Mouse (Mus musculus) liver, adult 2 months (tissue): ENCODE measurements at regions not wholly inside any gene's neighbourhood (a gene's known extent, or its start where the extent isn't known, plus 50 kb on each side); places are given as distances from the start of the nearest gene placed in this dataset.

Source experiments
- DNase-seq: peaks from one replicate; pipeline ENCODE4 v3.0.0-alpha.2; 2011; ENCODE audit warnings: low read depth, low spot score; ENCODE audit errors: extremely low read depth
- H3K27ac ChIP-seq: fragments of 200-500 bp; replicated peaks from 2 replicates; pipeline ENCODE4 v1.5.1; 2012; ENCODE audit warnings: low read depth, mild to moderate bottlenecking, control low read depth, inconsistent platforms, low read length; ENCODE audit not compliant: insufficient read depth
- H3K27me3 ChIP-seq: fragments of 200-500 bp; 2 replicates; pipeline ENCODE4 v1.6.1; 2012; ENCODE audit warnings: mild to moderate bottlenecking, moderate library complexity, low read length, inconsistent platforms; ENCODE audit not compliant: control insufficient read depth, insufficient read depth
- H3K36me3 ChIP-seq: fragments of 200-500 bp; 2 replicates; pipeline ENCODE4 v1.6.1; 2012; ENCODE audit warnings: low read length, inconsistent platforms; ENCODE audit not compliant: control insufficient read depth, insufficient read depth
- H3K4me1 ChIP-seq: fragments of 200-500 bp; 2 replicates; pipeline ENCODE4 v1.6.1; 2011; ENCODE audit warnings: low read length; ENCODE audit not compliant: control insufficient read depth, insufficient read depth
- H3K4me3 ChIP-seq: fragments of 200-500 bp; 2 replicates; pipeline ENCODE4 v1.5.1; 2011; ENCODE audit warnings: low read depth, mild to moderate bottlenecking, control low read depth, low read length, moderate library complexity; ENCODE audit not compliant: insufficient read depth
- H3K79me2 ChIP-seq: fragments of 200-500 bp; 2 replicates; pipeline ENCODE4 v1.6.1; 2012; ENCODE audit warnings: inconsistent platforms, mild to moderate bottlenecking, low read length, moderate library complexity; ENCODE audit not compliant: control insufficient read depth, insufficient read depth
- H3K9ac ChIP-seq: fragments of 200-500 bp; 2 replicates; pipeline ENCODE4 v1.6.1; 2012; ENCODE audit warnings: low read depth, mild to moderate bottlenecking, control low read depth, inconsistent platforms, low read length
- CTCF ChIP-seq: fragments of 200-500 bp; IDR thresholded peaks from 2 replicates; pipeline ENCODE4 v1.5.1; 2011; ENCODE audit warnings: low read depth, low read length, control low read depth
- POLR2A ChIP-seq: fragments of 200-500 bp; IDR thresholded peaks from 2 replicates; pipeline ENCODE4 v1.6.1; 2011; ENCODE audit warnings: low read length, control low read depth; ENCODE audit not compliant: insufficient read depth; ENCODE audit errors: extremely low read depth
- WGBS: fragments of 180-500 bp; shearing (Covaris S2); methylation state at CpG from one replicate; pipeline ENCODE4 v1.1.7; 2018; 5-methylcytosine and 5-hydroxymethylcytosine counted together

GRCm38 (mm10) chr10:37449894-37450293 is 311.2 kb upstream of the Marcks start:
- H3K4me3 ChIP-seq, result no peak overlapping the region
- no peak overlapping the region for H3K27ac ChIP-seq
- no peak for DNase-seq
- 58% methylated on average over 2 of the region's 2 CpGs for WGBS
- no peaks in the 10 kb centered on the region for H3K79me2 ChIP-seq
- no peaks in the 10 kb centered on the region for H3K27me3 ChIP-seq
- no peaks in the 10 kb centered on the region for H3K36me3 ChIP-seq
- TF ChIP-seq POLR2A (no peak), CTCF (no peak)
- no peaks in the 10 kb centered on the region for H3K4me1 ChIP-seq
- no peak overlapping the region for H3K9ac ChIP-seq

DNA sequence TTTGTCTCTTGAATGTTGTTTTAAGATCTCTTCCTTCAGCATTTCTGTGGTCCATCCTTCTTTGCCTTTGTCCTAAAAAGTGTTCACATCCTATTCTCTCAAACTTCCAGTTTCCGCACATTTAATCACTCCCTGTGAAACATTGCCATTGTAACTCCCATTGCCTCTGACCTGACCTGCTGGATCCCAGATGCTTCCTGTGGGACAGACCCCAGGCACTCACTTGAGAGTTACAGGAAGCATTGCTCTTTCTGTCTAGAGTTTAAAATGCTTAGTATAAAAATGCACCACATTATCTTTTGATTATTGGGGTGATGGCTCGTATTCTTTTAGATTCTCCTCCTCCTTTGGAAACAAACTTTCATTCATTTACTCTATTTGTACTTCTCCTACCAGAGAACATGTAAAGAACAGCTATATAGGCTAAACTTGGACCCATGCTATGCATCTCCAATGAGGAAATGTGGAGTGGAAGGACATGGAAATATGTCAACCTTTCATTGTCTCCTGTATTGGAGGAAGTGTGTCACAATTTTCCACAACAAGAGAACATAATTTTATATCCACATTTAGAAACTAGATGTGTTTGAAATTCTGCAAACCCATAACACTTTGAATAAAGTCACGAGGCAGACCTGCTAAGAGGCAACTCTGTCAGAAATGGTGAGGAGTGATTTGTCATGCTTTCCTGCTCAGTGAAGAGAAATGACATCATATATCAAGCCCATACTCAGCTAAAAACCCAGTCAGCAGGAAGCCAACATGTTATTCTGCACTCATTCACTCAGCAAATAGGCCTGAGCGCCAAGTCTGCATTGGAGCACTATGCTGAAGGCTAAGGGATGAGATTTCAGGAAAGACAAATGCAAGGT is 308.8 kb upstream of the Marcks start:
- Histone ChIP-seq H3K27me3 (no peaks in the 10 kb centered on the region), H3K4me3 (no peak overlapping the region), H3K27ac (no peak overlapping the region), H3K9ac (no peak overlapping the region), H3K4me1 (no peaks in the 10 kb centered on the region), H3K36me3 (no peaks in the 10 kb centered on the region), H3K79me2 (no peaks in the 10 kb centered on the region)
- 87% methylated on average over 4 of the region's 4 CpGs for WGBS
- TF ChIP-seq CTCF (no peak), POLR2A (no peak)
- no peak for DNase-seq

DNA sequence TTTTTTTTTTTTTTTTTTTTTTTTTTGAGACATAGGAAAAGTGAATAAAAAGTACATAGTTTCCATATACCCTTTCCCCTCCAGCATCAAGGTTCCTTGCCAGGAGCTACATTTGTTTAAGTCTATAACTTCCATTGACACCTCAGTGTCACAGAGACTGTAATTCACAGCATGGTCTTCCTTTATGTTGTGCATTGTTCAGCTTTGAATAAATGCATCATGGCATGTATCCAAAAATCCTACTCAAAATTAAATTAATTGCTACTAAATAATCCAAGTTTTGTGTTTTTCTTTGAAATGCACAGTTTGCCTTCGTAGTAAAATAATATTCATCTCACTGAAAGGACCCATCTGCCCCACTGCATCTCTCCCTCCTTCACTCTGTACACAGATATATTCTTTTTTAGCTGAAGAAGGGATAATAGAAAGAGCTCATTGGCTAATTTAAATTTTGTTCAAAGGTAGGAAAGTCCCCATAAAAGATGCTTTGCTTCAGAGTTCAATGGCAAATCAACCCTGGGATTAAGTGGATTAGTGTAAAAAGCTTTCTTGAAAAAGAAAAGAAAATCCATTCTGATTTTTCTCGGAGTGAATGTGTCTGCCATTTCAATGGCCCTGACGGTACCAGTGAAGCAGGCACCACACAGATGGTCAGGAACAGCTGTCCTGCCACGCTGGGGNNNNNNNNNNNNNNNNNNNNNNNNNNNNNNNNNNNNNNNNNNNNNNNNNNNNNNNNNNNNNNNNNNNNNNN is 301.3 kb upstream of the Marcks start:
- TF ChIP-seq CTCF (no peak), POLR2A (no peak)
- 96% methylated on average over 4 of the region's 4 CpGs for WGBS

DNA sequence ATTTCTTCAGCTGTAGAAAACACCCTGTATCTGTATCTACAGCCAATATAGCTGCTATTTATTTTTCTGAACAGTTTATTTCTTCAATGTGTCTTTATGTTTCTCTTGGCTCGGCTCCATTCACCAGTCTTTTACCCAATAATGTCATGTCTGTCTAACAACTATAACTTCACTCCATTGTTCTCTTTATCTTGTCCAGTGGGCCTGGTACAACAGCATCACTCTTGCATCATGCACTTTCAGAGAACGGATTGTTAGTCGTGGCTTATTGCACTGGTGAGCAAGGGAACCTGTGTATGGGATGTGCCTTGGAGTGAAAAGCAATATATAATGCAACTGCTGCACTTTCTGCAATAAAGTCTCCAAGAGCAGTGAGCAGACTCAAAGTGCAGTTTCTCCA is 299.6 kb upstream of the Marcks start:
- Histone ChIP-seq H3K4me1 (no peaks in the 10 kb centered on the region), H3K36me3 (no peaks in the 10 kb centered on the region), H3K4me3 (no peak overlapping the region), H3K27me3 (no peaks in the 10 kb centered on the region), H3K9ac (no peak overlapping the region), H3K79me2 (no peaks in the 10 kb centered on the region), H3K27ac (no peak overlapping the region)
- 81% methylated on average over 3 of the region's 3 CpGs for WGBS
- no peak for DNase-seq
- TF ChIP-seq POLR2A (no peak), CTCF (no peak)

More for the DNA sequence above, 301.3 kb upstream of the Marcks start:
- Histone ChIP-seq H3K36me3 (no peaks in the 10 kb centered on the region), H3K4me3 (no peak overlapping the region), H3K27ac (no peak overlapping the region), H3K9ac (no peak overlapping the region), H3K4me1 (no peaks in the 10 kb centered on the region), H3K27me3 (no peaks in the 10 kb centered on the region), H3K79me2 (no peaks in the 10 kb centered on the region)
- no peak for DNase-seq

GRCm38 (mm10) chr10:37436849-37437248 is 298.1 kb upstream of the Marcks start:
- DNase-seq, result no peak
- Histone ChIP-seq H3K9ac (no peak overlapping the region), H3K36me3 (no peaks in the 10 kb centered on the region), H3K4me1 (no peaks in the 10 kb centered on the region), H3K27ac (no peak overlapping the region), H3K27me3 (no peaks in the 10 kb centered on the region), H3K79me2 (no peaks in the 10 kb centered on the region), H3K4me3 (no peak overlapping the region)
- TF ChIP-seq POLR2A, result no peak
- no peak for TF ChIP-seq CTCF

DNA sequence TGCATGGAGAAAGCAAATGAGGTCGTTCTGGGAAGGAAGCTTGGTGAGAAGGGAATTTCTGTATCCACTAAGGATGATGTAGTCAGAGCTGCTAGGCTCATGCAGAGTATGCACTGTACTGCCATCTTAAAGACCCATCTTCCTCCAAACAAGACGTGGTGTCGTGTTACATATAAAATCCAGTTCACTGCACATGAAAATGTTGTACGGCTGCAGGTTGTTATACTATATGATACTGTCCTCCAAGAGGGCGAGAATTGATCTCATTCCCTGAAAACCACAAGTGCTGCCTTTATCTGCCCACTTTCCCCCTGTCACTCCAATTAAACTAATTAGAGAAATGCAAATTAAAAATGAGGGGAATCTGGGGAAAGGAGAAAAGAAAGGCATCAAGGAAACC is 295.5 kb upstream of the Marcks start:
- 94% methylated on average over 5 of the region's 5 CpGs for WGBS
- Histone ChIP-seq H3K79me2 (no peaks in the 10 kb centered on the region), H3K4me3 (no peak overlapping the region), H3K4me1 (no peaks in the 10 kb centered on the region), H3K27ac (no peak overlapping the region), H3K36me3 (no peaks in the 10 kb centered on the region), H3K27me3 (no peaks in the 10 kb centered on the region), H3K9ac (no peak overlapping the region)
- DNase-seq, result no peak
- TF ChIP-seq POLR2A (no peak), CTCF (no peak)
